Mouse (Mus musculus) R1 (cell line): ENCODE data around the gene Gli1.
"Not testable (repeated sequence)": the region's sequence is repeated elsewhere in the genome, so short reads cannot be mapped to it uniquely, and the experiment has no call there.

Source experiments
- DNase-seq: peaks from one replicate; pipeline ENCODE4 v3.0.0-alpha.2; 2018; ENCODE audit warnings: low read depth, low spot score

The Gli1 gene

GRCm38 (mm10) chr10:127322178-127322577 is 19.6 kb downstream of the Gli1 start:
- peak; percentile 54 for DNase-seq

- DNase-seq = no peak
Measured at GRCm38 (mm10) chr10:127321621-127322020, 20.2 kb downstream of the Gli1 start, which contains the start of gene Arhgap9. Arhgap9 (plus strand) TSS chr10:127321964.

- DNase-seq = no peak
Measured at GRCm38 (mm10) chr10:127319969-127320368, 21.8 kb downstream of the Gli1 start.

- DNase-seq = no peak
Measured at GRCm38 (mm10) chr10:127318009-127318408, 23.8 kb downstream of the Gli1 start.

GRCm38 (mm10) chr10:127317277-127317676 is 24.5 kb downstream of the Gli1 start:
- no peak for DNase-seq

GRCm38 (mm10) chr10:127314950-127315349 is 26.8 kb downstream of the Gli1 start:
- peak; percentile 61 for DNase-seq

- not testable (repeated sequence) for DNase-seq
Measured at GRCm38 (mm10) chr10:127313516-127313915, 28.3 kb downstream of the Gli1 start.

- DNase-seq = no peak
Measured at GRCm38 (mm10) chr10:127312858-127313257, 28.9 kb downstream of the Gli1 start.

GRCm38 (mm10) chr10:127312356-127312676 is 29.5 kb downstream of the Gli1 start:
- peak; percentile 98 for DNase-seq

- peak; percentile 99 for DNase-seq
Measured at GRCm38 (mm10) chr10:127311476-127312355, 30.1 kb downstream of the Gli1 start, which contains the start of gene Mars. Mars (minus strand) TSS chr10:127311786.

- peak; percentile 93 for DNase-seq
Measured at GRCm38 (mm10) chr10:127310523-127311475, 31.0 kb downstream of the Gli1 start.

- DNase-seq = not testable (repeated sequence)
Measured at GRCm38 (mm10) chr10:127309167-127309566, 32.6 kb downstream of the Gli1 start.

- no peak for DNase-seq
Measured at GRCm38 (mm10) chr10:127303136-127303535, 38.6 kb downstream of the Gli1 start.

- DNase-seq = no peak
Measured at GRCm38 (mm10) chr10:127300361-127300760, 41.4 kb downstream of the Gli1 start.

- DNase-seq = no peak
Measured at GRCm38 (mm10) chr10:127297015-127297871, 44.5 kb downstream of the Gli1 start.

GRCm38 (mm10) chr10:127295986-127296794 is 45.6 kb downstream of the Gli1 start:
- no peak for DNase-seq

- DNase-seq = no peak
Measured at GRCm38 (mm10) chr10:127294895-127295510, 46.8 kb downstream of the Gli1 start.

GRCm38 (mm10) chr10:127293590-127294113 is 48.1 kb downstream of the Gli1 start:
- no peak for DNase-seq

GRCm38 (mm10) chr10:127292987-127293538 is 48.7 kb downstream of the Gli1 start:
- DNase-seq = no peak
